Mouse (Mus musculus) brown adipose tissue, adult 24 weeks (tissue): ENCODE data around the gene Atxn2l. TPM values are rescaled to one million over a fixed set of nuclear protein-coding genes. Genes with fewer than 3 reads are reported as not detected.
"Not testable (repeated sequence)": the region's sequence is repeated elsewhere in the genome, so short reads cannot be mapped to it uniquely, and the experiment has no call there.

ENCODE experiments used
- H3K27ac ChIP-seq: fragments of 200-500 bp; replicated peaks from 2 replicates; pipeline ENCODE4 v1.5.1; 2012; ENCODE audit warnings: low read depth, mild to moderate bottlenecking, low read length
- H3K4me1 ChIP-seq: fragments of 200-500 bp; 2 replicates; pipeline ENCODE4 v1.6.1; 2012; ENCODE audit warnings: low read length, mixed read lengths; ENCODE audit not compliant: control insufficient read depth, insufficient read depth, insufficient read length
- H3K4me3 ChIP-seq: fragments of 200-500 bp; 2 replicates; pipeline ENCODE4 v1.5.1; 2012; ENCODE audit warnings: low read depth, mild to moderate bottlenecking, low read length, moderate library complexity; ENCODE audit not compliant: insufficient read depth
- polyA plus RNA-seq: library from polyadenylated mRNA; stranded (reverse); fragments of >200 nt; gene quantifications from 2 replicates; pipeline ENCODE4 v1.2.4, GENCODE M21; 2012; ENCODE audit not compliant: missing spikeins, insufficient read depth, insufficient read length

Gene Atxn2l
- polyA plus RNA-seq, 1 experiment = 27.7 TPM

DNA sequence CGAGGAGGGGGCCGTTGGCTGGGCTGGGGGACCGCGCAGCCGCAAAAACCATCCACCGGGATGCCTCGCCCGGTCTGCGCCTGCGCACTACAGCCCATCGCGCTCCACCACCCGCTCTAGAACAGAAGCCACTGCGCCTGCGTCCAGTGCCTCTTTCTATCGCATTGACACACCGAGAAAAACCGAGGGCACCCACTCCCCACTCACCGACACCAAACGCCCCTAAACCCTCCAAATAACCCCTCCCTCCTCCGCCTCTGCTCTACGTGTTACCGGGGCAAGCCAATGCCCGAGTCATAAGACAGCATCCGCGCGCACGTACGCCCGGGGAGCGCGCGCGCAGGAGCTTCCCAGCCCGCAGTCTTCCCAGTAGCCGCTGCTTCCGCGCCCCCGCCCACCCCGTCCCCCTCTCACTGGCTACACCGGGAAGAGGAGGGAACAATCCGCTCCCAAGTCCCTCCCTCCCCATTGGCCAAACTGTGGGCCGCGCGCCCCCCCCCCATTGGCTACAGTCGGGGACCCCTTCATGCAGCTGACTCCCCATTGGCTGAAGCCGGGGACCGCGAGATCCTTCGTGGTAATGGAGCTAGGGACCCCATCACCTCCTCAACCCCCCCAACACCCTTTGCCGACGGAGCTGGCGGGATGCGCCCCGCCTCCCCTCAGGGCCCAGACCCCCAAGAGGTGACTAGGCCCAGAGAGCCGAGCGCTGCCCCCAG, 1.1 kb downstream of the Atxn2l start:
- Histone ChIP-seq H3K4me3 (peak overlapping the region; percentile 84), H3K4me1 (no peaks in the 10 kb centered on the region), H3K27ac (peak overlapping the region; percentile 82)

DNA sequence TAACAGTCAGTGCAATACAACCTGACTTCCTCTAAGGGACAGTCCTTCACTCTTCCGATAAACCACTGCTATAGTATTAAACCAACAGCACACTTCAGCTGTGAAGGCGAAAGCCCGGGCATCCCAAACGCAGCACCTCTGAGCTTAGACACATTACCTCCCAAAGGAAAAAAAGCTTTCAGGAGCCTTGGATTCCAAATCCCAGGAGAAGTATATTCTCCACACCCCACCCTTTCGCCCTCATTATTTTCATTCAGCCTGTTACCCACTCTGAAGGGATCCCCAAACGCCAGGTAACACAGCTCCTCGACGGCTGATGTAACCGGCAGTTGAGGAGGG, 1.6 kb downstream of the Atxn2l start:
- peak overlapping the region; percentile 46; the same call in 1 of the 2 replicates for H3K27ac ChIP-seq
- H3K4me1 ChIP-seq = no peaks in the 10 kb centered on the region
- H3K4me3 ChIP-seq = peak overlapping the region; percentile 84

DNA sequence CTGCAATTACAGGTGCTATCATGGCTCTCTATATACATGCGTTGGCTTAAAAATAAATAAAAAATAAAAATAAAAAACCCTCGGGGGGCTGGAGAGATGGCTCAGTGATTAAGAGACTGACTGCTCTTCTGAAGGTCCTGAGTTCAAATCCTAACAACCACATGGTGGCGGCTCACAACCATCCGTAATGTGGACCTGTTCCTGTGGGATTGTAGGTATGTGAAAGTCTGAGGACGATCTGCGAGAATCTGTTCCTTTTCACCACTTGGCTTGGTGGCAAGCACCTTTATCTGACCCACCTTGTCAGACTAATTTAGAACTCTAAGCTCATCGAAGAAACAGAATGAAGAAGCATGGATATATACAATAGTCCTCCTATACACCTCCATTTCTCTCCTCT, 3.8 kb downstream of the Atxn2l start:
- Histone ChIP-seq H3K27ac (no peak overlapping the region), H3K4me3 (no peak overlapping the region), H3K4me1 (no peaks in the 10 kb centered on the region)

DNA sequence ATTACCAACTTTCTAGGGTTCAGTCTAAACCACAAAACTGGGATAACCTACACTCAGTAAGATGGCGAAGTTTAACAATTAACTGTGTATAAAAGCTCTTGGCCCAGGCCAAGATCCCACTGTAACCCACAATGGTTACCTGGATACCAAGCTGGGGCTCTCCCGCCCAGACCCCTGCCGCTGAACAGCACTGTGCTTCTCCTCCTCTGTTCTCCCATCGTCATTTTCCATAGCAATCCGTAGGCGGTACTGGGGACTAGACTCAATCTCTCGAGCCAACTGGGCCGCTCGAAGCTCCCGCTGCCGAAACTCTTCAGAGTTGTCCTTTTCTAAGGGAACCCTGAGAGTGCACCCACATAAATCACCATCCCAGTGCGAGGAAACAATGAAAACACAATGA, 5.3 kb downstream of the Atxn2l start:
- Histone ChIP-seq H3K4me1 (no peaks in the 10 kb centered on the region), H3K27ac (no peak overlapping the region), H3K4me3 (no peak overlapping the region)

DNA sequence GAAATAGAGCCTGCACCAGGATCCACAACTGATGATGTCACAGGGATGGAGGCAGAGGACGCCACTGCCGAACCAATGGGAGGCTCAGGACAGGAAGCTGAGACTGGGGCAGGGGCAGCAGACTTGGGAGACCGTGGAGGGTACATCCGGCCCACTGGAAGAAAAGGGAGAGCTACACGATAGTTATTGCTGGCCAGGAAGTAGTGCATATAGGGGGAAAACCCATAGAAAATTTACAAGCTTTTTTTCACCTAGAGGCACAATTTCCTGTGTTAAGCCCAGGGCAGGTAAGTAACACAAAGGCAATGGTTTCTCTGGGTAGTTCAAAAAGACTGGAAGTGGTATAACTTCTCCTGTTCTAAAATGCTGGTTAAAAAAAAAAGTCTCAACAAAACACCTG, 6.8 kb downstream of the Atxn2l start:
- Histone ChIP-seq H3K27ac (no peak overlapping the region), H3K4me1 (no peaks in the 10 kb centered on the region), H3K4me3 (no peak overlapping the region)

DNA sequence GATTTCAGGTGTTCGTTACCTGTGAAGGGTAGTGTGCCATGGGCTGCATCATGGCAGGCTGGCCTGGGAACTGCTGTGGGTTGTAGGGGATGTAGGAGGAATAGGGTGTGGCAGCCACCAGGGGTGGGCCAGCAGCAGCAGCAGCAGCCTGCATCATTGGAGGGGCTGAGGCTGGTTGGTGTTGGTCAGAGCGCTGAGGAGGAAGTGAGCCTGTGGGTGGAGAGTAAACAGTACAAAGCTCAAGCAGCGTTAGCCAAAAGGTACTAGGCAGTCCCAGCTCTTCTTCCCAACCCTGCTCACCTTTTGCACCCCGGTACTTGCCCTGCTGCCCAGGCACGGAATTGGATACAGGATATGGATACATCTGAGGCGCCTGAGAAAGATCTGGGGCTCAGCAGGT, 9.1 kb downstream of the Atxn2l start:
- H3K4me1 ChIP-seq = no peaks in the 10 kb centered on the region
- H3K4me3 ChIP-seq = no peak overlapping the region
- H3K27ac ChIP-seq = no peak overlapping the region

DNA sequence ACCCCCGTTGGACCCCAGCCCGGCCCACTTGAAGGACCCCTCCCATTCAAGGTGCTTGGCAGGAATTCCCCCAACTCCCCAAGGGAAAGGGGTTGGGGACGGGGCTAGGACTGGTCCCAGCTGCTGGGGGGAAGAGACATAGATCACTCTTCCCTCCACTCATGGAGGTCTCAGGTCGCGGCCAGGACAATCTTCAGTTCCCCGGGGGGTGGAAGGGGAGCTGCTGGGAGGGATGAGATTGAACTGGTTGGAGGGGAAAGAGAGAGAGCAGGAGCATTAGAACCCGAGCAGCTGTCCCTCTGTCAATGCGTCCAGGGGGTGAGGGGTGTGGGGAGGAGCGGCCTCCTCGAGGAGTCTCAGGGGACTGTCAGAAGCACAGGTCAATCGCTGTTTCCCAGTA, 11.3 kb downstream of the Atxn2l start:
- H3K4me3 ChIP-seq = no peak overlapping the region
- H3K27ac ChIP-seq = no peak overlapping the region
- H3K4me1 ChIP-seq = no peaks in the 10 kb centered on the region

DNA sequence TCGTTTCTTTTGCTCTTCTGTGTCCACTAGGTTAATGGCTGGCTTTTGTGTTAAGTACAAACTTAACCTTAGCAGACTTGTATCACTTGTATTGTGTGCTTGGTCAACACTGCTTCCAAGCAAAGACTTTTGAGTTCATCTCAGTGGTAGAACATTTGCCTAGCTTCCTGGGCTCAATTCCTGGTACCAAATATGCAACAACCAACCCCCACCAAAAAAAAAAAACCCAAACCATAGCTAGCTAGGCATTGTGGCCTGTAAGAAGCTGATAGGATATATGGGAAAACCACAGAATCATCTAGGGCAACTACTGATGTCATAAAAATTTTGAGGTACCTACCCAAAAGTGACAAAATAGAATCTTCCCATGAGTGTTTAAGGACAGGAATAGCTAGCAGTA, 12.2 kb downstream of the Atxn2l start:
- H3K4me3 ChIP-seq = no peak overlapping the region
- no peak overlapping the region for H3K27ac ChIP-seq
- no peaks in the 10 kb centered on the region for H3K4me1 ChIP-seq

DNA sequence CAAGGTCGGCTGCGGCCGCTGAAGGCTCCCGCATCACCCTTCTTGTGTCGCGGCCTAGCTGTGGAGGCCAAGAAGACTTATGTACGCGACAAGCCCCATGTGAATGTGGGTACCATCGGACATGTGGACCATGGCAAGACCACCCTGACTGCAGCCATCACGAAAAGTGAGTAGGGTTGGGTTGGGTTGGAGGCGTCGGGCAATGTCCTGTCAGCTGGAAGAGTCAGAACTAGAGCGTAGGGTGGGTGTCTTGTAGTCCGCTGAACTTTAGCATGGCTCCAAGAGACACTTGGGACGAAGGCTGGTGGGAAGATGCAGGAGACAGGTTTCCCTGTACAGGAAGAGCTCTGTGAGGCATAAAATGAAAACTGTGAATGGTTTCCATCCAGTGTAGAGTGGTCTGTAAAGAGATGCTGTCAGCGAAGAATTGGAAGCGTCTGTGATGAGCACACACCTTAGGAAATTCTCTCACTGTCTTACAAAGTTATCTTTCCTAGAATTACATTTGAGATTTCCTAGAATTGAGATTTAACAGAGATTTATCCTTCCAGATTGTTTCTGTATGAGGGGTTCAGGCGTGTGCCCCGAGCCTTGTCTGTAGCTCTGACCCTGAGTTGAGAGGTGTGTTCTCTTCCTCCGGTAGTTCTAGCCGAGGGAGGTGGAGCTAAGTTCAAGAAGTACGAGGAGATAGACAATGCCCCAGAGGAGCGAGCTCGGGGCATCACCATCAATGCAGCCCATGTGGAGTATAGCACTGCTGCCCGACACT, 15.4 kb downstream of the Atxn2l start:
- peak overlapping the region; percentile 66 for H3K27ac ChIP-seq
- H3K4me1 ChIP-seq = not testable (repeated sequence)
- peak overlapping the region; percentile 84 for H3K4me3 ChIP-seq

DNA sequence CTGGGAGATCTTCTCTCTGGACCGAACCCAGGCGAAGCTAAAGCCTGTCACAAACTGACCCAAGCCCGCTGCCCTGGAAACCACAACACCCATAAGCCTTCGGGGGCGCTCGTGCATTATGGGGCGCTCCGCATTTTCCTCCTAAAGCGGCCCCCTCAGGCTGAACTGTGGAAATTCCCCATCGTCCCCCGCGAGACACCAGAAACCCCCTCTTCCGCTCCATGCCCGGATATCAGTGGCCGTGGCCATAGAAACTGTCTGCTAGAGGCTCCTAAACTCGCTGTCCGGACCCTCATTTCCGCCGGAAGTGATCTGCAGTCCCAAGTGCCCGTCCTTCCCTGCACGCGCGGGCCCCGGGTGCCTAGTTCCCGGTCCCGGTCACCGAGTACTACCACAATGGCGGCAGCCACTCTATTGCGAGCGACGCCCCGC, 16.2 kb downstream of the Atxn2l start, which contains the start of gene Tufm:
Gene Tufm (plus strand): TSS at position 310 of the 432 bp plus-strand sequence.
- Histone ChIP-seq H3K27ac (peak within 1 kb of the TSS; percentile 76), H3K4me1 (no peaks in the 10 kb centered on the region), H3K4me3 (peak within 1 kb of the TSS; percentile 84)

DNA sequence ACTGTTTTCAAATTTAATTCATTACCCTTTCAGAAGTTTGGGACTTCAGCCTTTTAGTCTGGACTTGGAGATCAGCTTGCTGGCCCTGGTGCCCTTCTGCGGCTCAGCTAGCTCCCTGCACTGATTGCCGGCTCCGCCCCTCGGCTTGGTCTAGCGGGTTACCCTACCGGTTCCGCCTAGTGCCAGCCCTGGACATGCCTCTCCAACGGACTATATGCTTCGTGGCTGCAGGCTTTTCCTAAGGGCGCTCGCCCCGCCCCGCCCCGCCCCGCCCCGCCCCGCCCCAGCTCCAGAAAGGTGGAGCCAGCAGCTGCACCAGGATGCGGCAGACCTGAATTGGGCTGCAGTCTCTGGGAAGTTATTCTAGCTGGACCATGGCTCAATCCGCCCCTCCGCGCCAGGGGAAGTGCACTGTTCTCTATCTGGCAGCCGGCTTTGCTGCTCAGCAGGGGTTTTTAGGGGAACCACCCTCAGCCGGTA, 20.8 kb downstream of the Atxn2l start:
- Histone ChIP-seq H3K4me1 (no peaks in the 10 kb centered on the region), H3K4me3 (peak overlapping the region; percentile 51), H3K27ac (peak overlapping the region; percentile 7; the same call in 1 of the 2 replicates)

DNA sequence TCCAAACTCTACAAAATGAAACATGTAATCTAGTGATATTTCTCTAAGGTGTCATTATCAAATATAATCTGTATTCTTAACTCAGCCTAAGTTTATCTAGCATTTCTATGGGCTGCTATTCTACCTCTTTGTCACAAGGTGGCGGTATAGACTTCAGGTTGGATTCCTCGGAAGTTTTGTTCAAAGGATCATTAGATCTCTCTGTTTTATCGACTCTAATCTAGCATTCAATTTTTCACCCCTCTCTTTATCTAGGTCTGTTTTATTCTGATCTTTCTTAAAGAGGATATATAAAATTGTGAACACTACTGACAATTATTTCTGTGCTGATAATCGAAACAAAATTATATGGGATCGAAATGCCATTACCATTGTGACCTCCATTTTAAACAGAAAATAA, 21.5 kb downstream of the Atxn2l start:
- Histone ChIP-seq H3K4me3 (no peak overlapping the region), H3K4me1 (no peaks in the 10 kb centered on the region), H3K27ac (no peak overlapping the region)

DNA sequence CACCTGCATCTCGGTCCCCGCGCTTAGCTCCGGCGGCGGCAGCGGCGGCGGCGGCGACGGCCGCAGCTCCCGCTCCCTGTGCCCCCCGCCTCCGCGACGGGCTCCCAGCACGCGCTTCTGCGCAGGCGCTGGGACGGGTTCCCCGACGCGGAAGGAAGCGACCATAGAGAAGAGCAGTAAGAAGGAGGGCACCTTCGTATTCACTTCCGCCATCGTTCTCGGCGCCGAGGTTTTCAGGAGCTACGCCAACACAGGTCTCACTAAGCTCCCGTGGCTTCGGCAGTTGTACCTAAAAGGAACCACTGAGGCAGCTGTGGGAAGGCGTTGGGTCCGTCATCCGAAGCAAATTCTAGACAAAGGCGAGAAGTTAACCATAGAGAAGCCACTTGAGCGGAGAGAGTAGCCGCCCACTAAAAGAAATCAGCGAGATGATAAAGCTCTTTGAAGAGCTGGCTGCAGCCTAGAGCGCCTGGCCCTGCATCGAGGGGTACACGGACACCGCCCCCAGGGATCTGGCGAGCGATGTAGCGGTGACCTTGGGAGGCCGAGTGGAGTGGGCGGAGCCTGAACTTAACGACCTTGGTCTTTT, 28.1 kb downstream of the Atxn2l start, which contains the start of gene Sh2b1:
Gene Sh2b1 (minus strand): TSS at position 432 of the 589 bp plus-strand sequence.
- H3K4me1 ChIP-seq = peaks cover 3% of the 10 kb centered on the region; the same call in 1 of the 2 replicates
- peak within 1 kb of the TSS; percentile 100 for H3K27ac ChIP-seq
- H3K4me3 ChIP-seq = peak within 1 kb of the TSS; percentile 98

DNA sequence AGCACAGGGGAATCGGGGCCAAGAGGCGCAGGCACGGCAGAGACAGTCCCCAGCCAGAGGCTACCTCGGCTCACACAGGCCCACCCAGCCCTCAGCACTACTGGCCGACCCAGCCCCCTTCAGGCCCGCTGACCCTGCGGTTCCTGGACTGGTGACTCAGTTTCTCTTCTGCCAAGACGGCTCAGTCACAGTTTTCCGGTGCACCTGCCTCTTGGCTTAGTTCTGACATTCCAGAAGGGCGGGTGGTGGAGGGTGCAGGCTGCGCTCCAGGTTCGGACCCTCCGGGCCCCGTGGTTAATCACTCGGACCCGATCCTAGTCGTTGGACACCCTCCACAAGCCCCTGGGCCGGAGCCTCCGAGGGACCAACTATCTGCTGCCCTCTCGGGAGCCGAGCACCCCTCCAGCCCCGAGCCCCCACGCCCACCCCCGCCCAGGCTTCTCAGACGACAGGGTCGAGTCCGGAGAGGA, 28.7 kb downstream of the Atxn2l start:
- Histone ChIP-seq H3K27ac (peak overlapping the region; percentile 44; the same call in 1 of the 2 replicates), H3K4me1 (peaks cover 3% of the 10 kb centered on the region; the same call in 1 of the 2 replicates), H3K4me3 (peak overlapping the region; percentile 98)

DNA sequence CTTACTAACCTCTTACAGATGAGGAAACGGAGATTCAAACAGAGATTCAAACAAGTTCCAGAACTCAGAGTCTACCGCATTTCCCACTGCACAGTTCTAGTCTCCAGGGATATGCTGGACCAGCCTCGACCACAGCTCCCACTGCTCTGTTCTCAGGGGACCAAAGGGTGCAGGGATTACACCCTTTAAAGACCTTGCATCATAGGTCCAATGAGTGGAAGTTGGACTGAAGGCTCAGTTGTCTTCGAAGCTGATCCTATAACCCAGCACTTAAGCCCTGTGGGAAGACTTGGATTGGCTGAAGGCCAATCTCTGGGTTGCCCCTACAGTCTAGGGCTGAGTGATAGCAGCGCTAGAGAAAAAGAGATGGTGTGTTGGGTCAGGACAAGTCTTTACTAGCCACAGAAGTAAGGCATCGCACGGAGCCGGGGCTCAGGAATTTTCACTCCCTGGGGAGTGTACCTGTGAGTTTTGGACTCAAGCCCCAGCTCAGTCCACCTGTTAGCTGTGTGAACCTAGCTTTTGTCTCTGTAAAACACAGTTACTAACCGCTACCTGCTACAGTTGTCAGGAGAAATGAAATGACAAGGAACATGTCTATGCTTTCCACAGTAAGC, 29.7 kb downstream of the Atxn2l start:
- H3K4me1 ChIP-seq = peaks cover 3% of the 10 kb centered on the region; the same call in 1 of the 2 replicates
- peak overlapping the region; percentile 98 for H3K4me3 ChIP-seq
- H3K27ac ChIP-seq = no peak overlapping the region
